Mouse (Mus musculus) T-helper 1 cell (primary cell): ENCODE results near the gene Mydgf.

Experiments used
- in situ Hi-C: fragments of 300-600 bp; cut with MboI, MseI; formaldehyde crosslinking; loops from one replicate; pipeline ENCODE4 v1.15.1; 2025; ENCODE audit warnings: high pct_unique_total_duplicates

Gene Mydgf

GRCm38 (mm10) chr17:56194765-56195164 is 11.0 kb upstream of the Mydgf start:
- in situ Hi-C loops, result no loop called here

GRCm38 (mm10) chr17:56194357-56194756 is 10.6 kb upstream of the Mydgf start:
- in situ Hi-C loops, result no loop called here

GRCm38 (mm10) chr17:56191266-56191665 is 7.5 kb upstream of the Mydgf start:
- in situ Hi-C loops, result no loop called here

- in situ Hi-C loops, result no loop called here
Measured at GRCm38 (mm10) chr17:56185281-56186141, 1.8 kb upstream of the Mydgf start.

GRCm38 (mm10) chr17:56182975-56183657 is 604 bp downstream of the Mydgf start:
- in situ Hi-C loops, result no loop called here

- in situ Hi-C loops, result no loop called here
Measured at GRCm38 (mm10) chr17:56175416-56175815, 8.3 kb downstream of the Mydgf start.

GRCm38 (mm10) chr17:56173401-56174046 is 10.2 kb downstream of the Mydgf start:
- in situ Hi-C loops, result no loop called here

GRCm38 (mm10) chr17:56171881-56172280 is 11.8 kb downstream of the Mydgf start:
- in situ Hi-C loops, result no loop called here

GRCm38 (mm10) chr17:56171456-56171855 is 12.3 kb downstream of the Mydgf start:
- in situ Hi-C loops, result no loop called here

- in situ Hi-C loops, result no loop called here
Measured at GRCm38 (mm10) chr17:56170636-56171035, 13.1 kb downstream of the Mydgf start.

- in situ Hi-C loops, result no loop called here
Measured at GRCm38 (mm10) chr17:56169830-56170229, 13.9 kb downstream of the Mydgf start.

GRCm38 (mm10) chr17:56165671-56166070 is 18.0 kb downstream of the Mydgf start:
- in situ Hi-C loops, result no loop called here

GRCm38 (mm10) chr17:56164510-56164909 is 19.2 kb downstream of the Mydgf start:
- in situ Hi-C loops, result no loop called here

GRCm38 (mm10) chr17:56163523-56164102 is 20.1 kb downstream of the Mydgf start:
- in situ Hi-C loops, result no loop called here

GRCm38 (mm10) chr17:56162231-56162774 is 21.4 kb downstream of the Mydgf start, which contains the start of gene Tnfaip8l1:
TSS of gene Tnfaip8l1 (plus strand) at chr17:56162477.
- in situ Hi-C loops, result no loop called here

GRCm38 (mm10) chr17:56159729-56160128 is 24.0 kb downstream of the Mydgf start:
- in situ Hi-C loops, result no loop called here

- in situ Hi-C loops, result no loop called here
Measured at GRCm38 (mm10) chr17:56153643-56154042, 30.1 kb downstream of the Mydgf start.

GRCm38 (mm10) chr17:56149897-56150296 is 33.8 kb downstream of the Mydgf start:
- in situ Hi-C loops, result no loop called here

GRCm38 (mm10) chr17:56148790-56149618 is 34.7 kb downstream of the Mydgf start:
- in situ Hi-C loops, result no loop called here

GRCm38 (mm10) chr17:56148280-56148679 is 35.4 kb downstream of the Mydgf start:
- in situ Hi-C loops, result no loop called here

GRCm38 (mm10) chr17:56147420-56147819 is 36.3 kb downstream of the Mydgf start:
- in situ Hi-C loops, result no loop called here
